Mouse (Mus musculus): Measurements from ENCODE around the gene Eci2. TPM values are rescaled to one million over a fixed set of nuclear protein-coding genes. Genes with fewer than 3 reads are reported as not detected.

Gene Eci2
- polyA plus RNA-seq, 1 experiment = 42.8 TPM

DNA sequence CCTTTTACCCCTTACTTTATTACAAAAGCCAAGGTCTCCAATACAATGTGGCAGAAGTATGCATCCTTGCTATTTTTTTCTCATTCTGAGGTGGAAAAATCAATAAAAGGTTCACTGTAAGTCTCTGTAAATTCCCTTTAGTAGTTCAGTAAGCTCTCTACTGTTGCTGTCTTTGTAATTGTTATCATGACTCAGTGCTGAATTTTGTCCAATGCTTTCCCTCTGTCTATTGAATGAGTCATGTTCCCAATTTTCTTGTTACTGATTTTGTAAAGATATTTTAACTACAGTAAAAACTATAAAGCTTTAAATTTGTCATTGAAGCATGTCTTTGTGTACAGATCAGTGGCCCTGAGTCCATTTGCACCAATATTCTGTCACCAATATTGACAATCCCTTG lies 84.5 kb downstream of the Eci2 start:
- TF ChIP-seq CTCF (IDR thresholded peaks at IDR 0.05; ENCODE audit: low read depth, low read length) (no peak), EP300 (IDR thresholded peaks at IDR 0.05; ENCODE audit: insufficient read depth, low read depth, low read length) (no peak), POLR2A (IDR thresholded peaks at IDR 0.05; ENCODE audit: insufficient read depth, low read length) (no peak)
- Histone ChIP-seq H3K27ac (ENCODE audit: insufficient read depth, low read length) (no peak overlapping the region), H3K9me3 (replicated peaks; ENCODE audit: control insufficient read depth, insufficient read depth, low read length, poor library complexity, severe bottlenecking) (no peaks in the 10 kb centered on the region), H3K9ac (ENCODE audit: low read depth, poor library complexity, severe bottlenecking) (no peak overlapping the region), H3K36me3 (ENCODE audit: control insufficient read depth, insufficient read depth, low read length, poor library complexity, severe bottlenecking) (no peaks in the 10 kb centered on the region), H3K4me3 (ENCODE audit: low read depth, low read length) (no peak overlapping the region), H3K4me1 (ENCODE audit: control insufficient read depth, insufficient read depth, low read length) (no peaks in the 10 kb centered on the region), H3K27me3 (ENCODE audit: control insufficient read depth, insufficient read depth, low read length, poor library complexity, severe bottlenecking) (no peaks in the 10 kb centered on the region)

DNA sequence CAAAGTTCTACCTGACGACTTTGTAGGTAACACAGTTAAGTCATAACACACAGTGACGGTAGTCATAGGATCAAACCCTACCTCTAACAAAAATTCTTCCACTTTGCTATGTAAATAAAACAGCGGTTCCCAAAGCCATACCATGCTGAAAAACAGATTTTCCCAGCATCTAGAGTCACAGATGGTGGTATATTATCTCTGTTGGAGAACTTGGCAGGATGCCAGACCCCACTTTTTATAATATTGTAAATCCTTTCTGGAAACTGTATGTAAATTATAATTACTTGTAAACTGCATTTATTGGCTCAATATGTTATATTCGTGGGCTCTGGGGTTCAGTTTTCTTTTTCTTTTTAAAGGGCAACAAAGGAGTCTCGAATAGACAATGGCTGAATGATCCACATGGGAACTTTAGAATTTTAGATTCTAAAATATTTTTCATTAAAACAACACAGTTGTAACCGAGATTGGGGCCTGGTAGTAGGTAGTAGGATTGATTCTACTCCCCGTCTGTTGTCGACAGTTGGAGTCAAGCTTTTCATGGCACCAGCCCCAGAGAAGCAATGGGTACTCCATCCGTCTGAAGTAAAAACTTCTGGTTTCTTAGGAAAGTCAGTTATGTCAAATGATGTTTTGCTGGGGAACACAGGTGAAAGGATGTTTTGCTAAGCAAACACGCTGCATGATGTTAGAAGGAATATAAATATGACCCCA lies 91.8 kb downstream of the Eci2 start:
- Histone ChIP-seq H3K9ac (ENCODE audit: low read depth, poor library complexity, severe bottlenecking) (no peak overlapping the region), H3K4me1 (ENCODE audit: control insufficient read depth, insufficient read depth, low read length) (no peaks in the 10 kb centered on the region), H3K36me3 (ENCODE audit: control insufficient read depth, insufficient read depth, low read length, poor library complexity, severe bottlenecking) (no peaks in the 10 kb centered on the region), H3K9me3 (replicated peaks; ENCODE audit: control insufficient read depth, insufficient read depth, low read length, poor library complexity, severe bottlenecking) (no peaks in the 10 kb centered on the region), H3K4me3 (ENCODE audit: low read depth, low read length) (no peak overlapping the region), H3K27ac (ENCODE audit: insufficient read depth, low read length) (no peak overlapping the region), H3K27me3 (ENCODE audit: control insufficient read depth, insufficient read depth, low read length, poor library complexity, severe bottlenecking) (no peaks in the 10 kb centered on the region)
- TF ChIP-seq CTCF (IDR thresholded peaks at IDR 0.05; ENCODE audit: low read depth, low read length) (no peak), POLR2A (IDR thresholded peaks at IDR 0.05; ENCODE audit: insufficient read depth, low read length) (no peak), EP300 (IDR thresholded peaks at IDR 0.05; ENCODE audit: insufficient read depth, low read depth, low read length) (no peak)

Other genes with a start within 250 kb of the Eci2 start
- 135 and 141 TPM in 2 replicates for gene Prpf4b, start 151.8 kb downstream of the Eci2 start, polyA plus RNA-seq (2011; ENCODE audit: insufficient read depth, insufficient read length, low read depth, missing spikeins)
- not detected in 2 replicates for gene Fam217a, start 102.8 kb downstream of the Eci2 start, polyA plus RNA-seq (2011; ENCODE audit: insufficient read depth, insufficient read length, low read depth, missing spikeins)
- not detected in 2 replicates for gene 4933417A18Rik, start 102.7 kb downstream of the Eci2 start, polyA plus RNA-seq (2011; ENCODE audit: insufficient read depth, insufficient read length, low read depth, missing spikeins)
- gene Eci3, start 63.3 kb downstream of the Eci2 start, polyA plus RNA-seq (2011; ENCODE audit: insufficient read depth, insufficient read length, low read depth, missing spikeins) = 1.4 TPM in 1 of 2 replicates, not detected in the other